Mouse (Mus musculus): Measurements from ENCODE around the gene Gm4450. TPM values are rescaled to one million over a fixed set of nuclear protein-coding genes. Genes with fewer than 3 reads are reported as not detected.
"Not testable (repeated sequence)": the region's sequence is repeated elsewhere in the genome, so short reads cannot be mapped to it uniquely, and the experiment has no call there.

The Gm4450 gene
- total RNA-seq, 2 experiments from 2014 or later = not detected

GRCm38 (mm10) chr3:98422926-98423325 is 34.0 kb downstream of the Gm4450 start:
- no peak for DNase-seq (ENCODE audit: low spot score in 2 of 2)
- intact Hi-C loops (cut with DNase I) = no loop called here

- intact Hi-C loops (cut with DNase I) = no loop called here
- no peak for DNase-seq (ENCODE audit: low spot score in 2 of 2)
These were observed 37.2 kb downstream of the Gm4450 start for GRCm38 (mm10) chr3:98419786-98420070.

GRCm38 (mm10) chr3:98418991-98419785 is 37.7 kb downstream of the Gm4450 start:
- intact Hi-C loops (cut with DNase I) = no loop called here
- DNase-seq (ENCODE audit: low spot score in 2 of 2) = peak in 1 of 2 experiments; percentile 56

- intact Hi-C loops (cut with DNase I) = no loop called here
- DNase-seq (ENCODE audit: low spot score in 2 of 2) = peak; percentile 86 to 92
These were observed 39.6 kb downstream of the Gm4450 start for GRCm38 (mm10) chr3:98417328-98417727.

- DNase-seq (ENCODE audit: low spot score in 2 of 2) = peak in 1 of 2 experiments; percentile 30
- intact Hi-C loops (cut with DNase I) = no loop called here
These were observed 40.3 kb downstream of the Gm4450 start for GRCm38 (mm10) chr3:98416426-98417250.

GRCm38 (mm10) chr3:98414296-98414695 is 42.6 kb downstream of the Gm4450 start:
- intact Hi-C loops (cut with DNase I) = no loop called here
- no peak for DNase-seq (ENCODE audit: low spot score in 2 of 2)

- no peak for DNase-seq (ENCODE audit: low spot score in 2 of 2)
- intact Hi-C loops (cut with DNase I) = loop anchor here (2.0 kb wide), 1 partner anchor 19 kb away; no protein-coding TSS in a partner anchor
These were observed 43.2 kb downstream of the Gm4450 start for GRCm38 (mm10) chr3:98413733-98414132.

GRCm38 (mm10) chr3:98410619-98411580 is 46.0 kb downstream of the Gm4450 start:
- DNase-seq (ENCODE audit: low spot score in 2 of 2); intact Hi-C loops (cut with DNase I): not testable (repeated sequence)

GRCm38 (mm10) chr3:98407261-98407780 is 49.6 kb downstream of the Gm4450 start:
- intact Hi-C loops (cut with DNase I) = loop anchor here (10.0 kb wide), 1 partner anchor 1243 kb away; no protein-coding TSS in a partner anchor

GRCm38 (mm10) chr3:98406569-98407144 is 50.3 kb downstream of the Gm4450 start:
- DNase-seq (ENCODE audit: low spot score in 2 of 2) = peak in 1 of 2 experiments; percentile 58
- intact Hi-C loops (cut with DNase I) = loop anchor here (10.0 kb wide), 1 partner anchor 1242 kb away; no protein-coding TSS in a partner anchor

More at GRCm38 (mm10) chr3:98407261-98407780, 49.6 kb downstream of the Gm4450 start:
- not testable (repeated sequence) for DNase-seq (ENCODE audit: low spot score in 2 of 2)

GRCm38 (mm10) chr3:98405877-98406276 is 51.0 kb downstream of the Gm4450 start:
- DNase-seq (ENCODE audit: low spot score in 2 of 2) = not testable (repeated sequence)
- intact Hi-C loops (cut with DNase I) = loop anchor here (10.0 kb wide), 1 partner anchor 1241 kb away; no protein-coding TSS in a partner anchor

GRCm38 (mm10) chr3:98404268-98404895 is 52.5 kb downstream of the Gm4450 start:
- DNase-seq (ENCODE audit: low spot score in 2 of 2) = not testable (repeated sequence)
- intact Hi-C loops (cut with DNase I) = loop anchor here (10.0 kb wide), 1 partner anchor 1240 kb away; no protein-coding TSS in a partner anchor

Other genes starting within 250 kb of the Gm4450 start
- not detected for gene Reg4, start 235.0 kb downstream of the Gm4450 start, total RNA-seq (2021)
- gene Hmgcs2, start 176.7 kb downstream of the Gm4450 start, total RNA-seq (2021) = 10 to 100 TPM; 10.5 to 10.9 TPM
- gene Phgdh, start 117.1 kb downstream of the Gm4450 start, total RNA-seq (2021) = 10 to 100 TPM; 52.4 to 60.3 TPM
- gene Zfp697, start 74.7 kb downstream of the Gm4450 start, total RNA-seq (2021) = 10 to 100 TPM; 37.7 to 40.4 TPM
- not detected for gene Hsd3b4, start 53.4 kb upstream of the Gm4450 start, total RNA-seq (2021)
- not detected for gene Gm10681, start 131.7 kb upstream of the Gm4450 start, total RNA-seq (2021)
- gene Hsd3b5, start 173.1 kb upstream of the Gm4450 start, total RNA-seq (2021) = not detected

Data from left cerebral cortex, postnatal 14 days (tissue).